Mouse (Mus musculus) T-helper 1 cell (primary cell): ENCODE measurements around the gene Lsp1.

Source experiments
- in situ Hi-C: fragments of 300-600 bp; cut with MboI, MseI; formaldehyde crosslinking; loops from one replicate; pipeline ENCODE4 v1.15.1; 2025; ENCODE audit warnings: high pct_unique_total_duplicates

The Lsp1 gene

DNA sequence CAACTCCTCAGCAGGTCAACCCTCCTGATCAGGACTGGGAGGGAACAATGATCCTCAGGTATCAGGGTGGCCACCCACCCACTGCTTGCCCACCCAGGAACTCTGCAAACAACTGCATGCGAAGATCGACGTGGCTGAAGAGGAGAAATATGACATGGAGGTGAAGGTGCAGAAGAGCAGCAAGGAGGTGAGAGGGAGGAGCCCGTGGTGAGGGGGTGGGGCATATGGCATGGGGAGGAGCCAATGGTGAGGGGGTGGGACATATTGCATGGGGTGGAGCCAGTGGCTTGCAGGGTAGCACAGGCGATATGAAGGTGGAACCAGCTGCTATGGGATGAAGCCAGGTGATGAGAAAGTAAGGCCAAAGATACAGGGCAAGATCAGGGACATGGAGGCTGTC, 17.1 kb upstream of the Lsp1 start:
- in situ Hi-C loops = loop anchor here (5.0 kb wide), 1 partner anchor 54 kb away; the partner anchor contains the start of gene Tnnt3

GRCm38 (mm10) chr7:142444171-142444570, 16.4 kb upstream of the Lsp1 start:
- in situ Hi-C loops = loop anchor here (5.0 kb wide), 1 partner anchor 53 kb away; the partner anchor contains the start of gene Tnnt3

DNA sequence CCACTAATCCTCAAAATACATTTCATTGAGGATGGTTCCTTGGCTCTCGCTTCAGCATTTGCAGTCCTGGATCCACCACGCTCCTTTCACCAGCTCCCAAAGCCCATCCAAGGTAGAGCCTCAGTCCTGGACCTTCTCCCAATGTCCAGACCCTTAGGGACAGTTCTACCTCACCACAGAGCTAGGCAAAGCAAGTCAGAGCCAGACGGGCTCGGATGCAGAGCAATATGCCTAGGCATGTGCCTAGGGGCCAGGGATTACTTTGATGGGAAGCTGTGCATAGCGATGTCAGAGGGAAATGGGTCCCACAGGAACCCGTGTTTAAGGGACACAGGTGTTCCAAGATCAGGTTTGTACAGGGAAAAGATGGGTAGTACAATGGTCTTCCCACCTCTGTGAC, 15.3 kb upstream of the Lsp1 start:
- in situ Hi-C loops = loop anchor here (5.0 kb wide), 1 partner anchor 48 kb away; no protein-coding TSS in a partner anchor

- in situ Hi-C loops = loop anchor here (5.0 kb wide), 1 partner anchor 49 kb away; no protein-coding TSS in a partner anchor
Measured at GRCm38 (mm10) chr7:142446264-142446663, 14.3 kb upstream of the Lsp1 start.

DNA sequence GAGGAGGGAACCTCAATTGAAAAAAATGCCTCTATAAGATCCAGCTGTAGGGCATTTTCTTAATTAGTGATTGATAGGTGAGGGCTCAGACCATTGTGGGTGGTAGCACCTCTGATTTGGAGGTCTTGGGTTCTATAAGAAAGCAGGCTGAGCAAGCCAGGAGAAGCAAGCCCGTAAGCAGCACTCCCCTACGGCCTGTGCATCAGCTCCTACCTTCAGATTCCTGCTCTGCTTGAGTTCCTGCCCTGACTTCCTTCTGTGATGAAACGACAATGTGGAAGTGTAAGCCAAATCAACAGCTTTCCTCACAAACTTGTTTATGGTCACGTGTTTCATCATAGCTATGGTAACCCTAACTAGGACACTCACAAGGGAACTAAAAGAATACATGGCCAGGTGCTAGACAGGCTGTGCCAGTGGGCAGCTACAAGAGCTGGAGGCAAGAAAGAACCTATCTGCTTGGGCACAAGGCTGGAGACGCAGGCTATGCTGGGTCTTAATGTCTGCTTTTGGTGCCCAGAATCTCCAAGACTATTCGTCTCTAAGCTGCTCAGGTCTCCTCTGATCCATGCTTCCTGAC, 11.5 kb upstream of the Lsp1 start:
- in situ Hi-C loops = loop anchor here (5.0 kb wide), 1 partner anchor 52 kb away; no protein-coding TSS in a partner anchor

DNA sequence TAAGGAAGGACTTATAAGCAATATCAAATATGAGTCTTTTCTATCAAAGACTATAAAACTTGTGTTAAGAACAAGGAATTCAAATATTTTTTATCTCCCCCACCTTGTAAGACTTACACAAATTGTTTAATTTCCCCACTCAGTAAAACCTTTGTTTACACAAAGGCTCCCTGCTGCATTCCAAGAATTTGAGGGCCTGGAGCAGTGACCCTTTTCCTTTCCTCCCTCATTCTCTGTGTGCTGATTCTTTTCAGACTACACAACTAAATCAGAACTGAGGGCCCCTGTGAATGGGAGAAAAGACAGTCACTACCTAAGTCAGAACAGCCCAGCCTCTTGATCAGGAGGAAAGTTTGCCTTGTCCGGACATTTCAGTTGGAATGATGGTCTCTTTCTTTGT, 5.9 kb upstream of the Lsp1 start:
- in situ Hi-C loops = no loop called here

DNA sequence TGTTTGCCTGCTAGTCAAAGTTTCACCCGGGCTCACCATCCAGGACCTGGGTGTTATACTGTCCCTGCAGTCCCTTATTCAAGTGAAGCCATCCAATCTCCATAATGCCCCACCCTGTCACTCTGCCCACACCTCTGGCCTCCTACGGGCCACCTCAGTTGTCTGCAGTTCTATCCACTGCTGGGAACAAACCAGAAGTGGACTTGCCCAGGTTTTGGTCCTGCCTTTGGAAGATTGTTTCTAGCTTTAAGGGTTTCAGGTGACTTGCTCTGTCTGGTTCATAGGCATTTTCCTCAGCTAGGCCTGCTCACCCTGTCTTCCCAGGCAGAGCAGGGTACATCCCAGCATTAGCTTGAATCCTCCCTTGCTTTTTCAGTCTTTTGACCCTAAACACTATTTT, 5.4 kb upstream of the Lsp1 start:
- in situ Hi-C loops = no loop called here

- in situ Hi-C loops = no loop called here
Measured at GRCm38 (mm10) chr7:142456806-142457205, 3.8 kb upstream of the Lsp1 start.

GRCm38 (mm10) chr7:142457227-142457811, 3.3 kb upstream of the Lsp1 start:
- in situ Hi-C loops = no loop called here

- in situ Hi-C loops = no loop called here
Measured at GRCm38 (mm10) chr7:142458026-142458425, 2.6 kb upstream of the Lsp1 start.

DNA sequence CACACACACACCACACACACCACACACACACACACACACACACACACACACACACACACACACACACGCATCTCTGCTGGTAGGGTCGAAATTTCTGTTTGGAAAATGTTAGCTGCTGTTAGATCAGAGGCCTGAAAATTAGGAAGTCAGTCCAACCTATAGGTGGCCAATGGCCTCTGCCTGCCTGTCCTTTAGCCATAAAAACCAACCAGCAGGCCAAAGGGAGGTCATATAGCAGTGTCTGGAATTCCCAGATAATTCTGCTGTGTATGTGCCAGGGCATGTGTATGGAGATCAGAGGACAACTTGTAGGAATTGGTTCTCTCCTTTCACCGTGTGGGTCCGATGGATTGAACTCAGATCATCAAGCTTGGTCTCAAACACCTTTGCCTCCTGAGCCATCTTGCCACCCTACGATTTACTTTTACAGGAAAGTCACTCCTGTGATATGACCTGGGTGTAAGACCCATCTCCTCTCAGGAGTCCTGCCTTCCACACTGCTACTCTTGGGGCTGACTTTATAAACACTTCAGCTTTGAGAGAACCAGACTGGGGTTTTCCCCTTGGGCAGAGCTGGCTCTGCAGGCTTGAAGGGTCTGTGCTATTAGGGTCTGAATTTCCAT, 1.8 kb upstream of the Lsp1 start:
- in situ Hi-C loops = no loop called here

DNA sequence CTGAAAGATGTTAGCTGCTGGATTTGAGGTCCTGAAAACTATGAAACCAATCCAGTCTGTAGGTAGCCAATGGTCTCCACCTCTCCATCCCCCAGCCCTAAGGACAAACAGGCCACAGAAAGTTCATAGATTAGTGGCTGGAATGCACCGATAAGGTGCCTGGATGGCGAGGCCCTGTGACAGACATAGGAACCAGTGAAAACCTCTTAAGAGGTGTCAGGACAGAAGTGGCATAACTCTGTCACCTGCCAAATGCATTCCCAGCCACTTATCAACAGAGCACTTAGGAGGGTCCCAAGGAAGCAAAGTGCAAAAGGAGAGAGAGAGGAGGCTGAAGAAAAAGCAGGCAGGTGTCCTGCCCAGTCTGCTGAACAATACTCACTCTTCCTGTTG, 1.3 kb upstream of the Lsp1 start:
- in situ Hi-C loops = no loop called here

- in situ Hi-C loops = no loop called here
Measured at GRCm38 (mm10) chr7:142461446-142461845, 837 bp downstream of the Lsp1 start.

DNA sequence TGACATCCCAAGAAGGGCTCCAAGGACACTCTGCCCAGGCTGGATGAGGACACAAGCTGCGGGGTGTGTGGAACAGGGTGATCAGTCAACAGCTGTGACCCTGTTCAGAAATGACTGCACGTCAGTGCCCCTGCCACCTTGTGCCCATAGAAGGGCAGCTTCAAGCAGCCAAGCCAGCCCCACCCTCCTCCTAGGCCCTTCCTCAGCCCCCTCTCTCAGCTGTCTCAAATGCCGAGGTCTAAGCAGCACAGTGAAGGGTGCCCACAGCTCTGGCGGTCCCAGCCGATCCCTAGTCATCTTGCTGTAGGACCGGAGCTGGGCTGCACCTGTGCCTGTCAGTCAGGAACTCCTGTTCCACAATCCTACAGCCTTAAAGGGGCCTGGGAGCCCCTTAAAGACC, 1.6 kb downstream of the Lsp1 start:
- in situ Hi-C loops = no loop called here

DNA sequence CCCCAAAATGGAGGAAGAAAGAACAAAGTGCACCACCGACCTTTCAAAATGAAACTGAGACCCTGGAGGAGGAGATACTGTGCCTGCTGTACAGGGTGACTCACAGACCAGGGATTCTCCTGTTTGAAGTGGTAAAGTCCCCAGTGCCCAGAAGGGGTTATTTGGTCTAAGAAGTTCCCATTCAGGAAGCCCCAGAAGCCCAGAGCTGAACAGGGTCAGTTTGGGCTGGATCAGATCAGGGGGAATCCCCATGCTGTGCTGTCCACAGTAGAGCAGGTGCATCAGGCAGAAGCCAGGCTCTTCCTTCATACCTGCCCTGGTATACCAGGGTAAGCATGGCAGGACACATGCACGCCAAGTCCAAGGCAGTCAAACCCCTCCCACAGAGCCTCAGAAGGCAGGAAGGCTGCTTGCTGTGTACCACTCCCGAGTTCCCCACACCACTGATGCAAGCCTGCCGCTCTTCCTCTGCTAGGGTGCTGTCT, 2.0 kb downstream of the Lsp1 start:
- in situ Hi-C loops = no loop called here

DNA sequence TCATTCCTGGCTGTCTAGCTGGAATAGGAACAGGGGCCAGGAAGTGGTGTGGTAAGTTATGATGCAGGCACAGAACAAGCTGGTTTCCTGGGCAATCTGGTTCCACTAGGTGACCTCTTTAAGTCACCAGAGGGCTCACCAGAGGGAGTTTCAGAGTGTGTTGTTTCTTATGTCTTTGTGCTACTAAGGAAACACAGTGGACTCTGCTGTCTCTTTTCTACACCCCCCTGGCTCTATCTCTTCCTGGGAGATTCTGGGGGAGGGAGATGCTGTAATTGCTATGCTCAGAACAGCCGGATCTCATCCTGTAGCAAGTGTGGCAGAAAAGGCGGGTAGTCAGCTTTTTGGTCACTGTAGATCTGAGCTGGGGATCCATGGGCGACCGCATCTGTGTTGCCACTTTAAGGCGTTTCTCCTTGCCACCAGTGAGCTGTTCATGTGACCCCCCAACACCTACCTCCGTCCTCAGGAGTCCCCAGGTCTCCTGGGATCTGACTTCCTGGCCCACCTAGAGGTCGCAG, 9.6 kb downstream of the Lsp1 start:
- in situ Hi-C loops = no loop called here

DNA sequence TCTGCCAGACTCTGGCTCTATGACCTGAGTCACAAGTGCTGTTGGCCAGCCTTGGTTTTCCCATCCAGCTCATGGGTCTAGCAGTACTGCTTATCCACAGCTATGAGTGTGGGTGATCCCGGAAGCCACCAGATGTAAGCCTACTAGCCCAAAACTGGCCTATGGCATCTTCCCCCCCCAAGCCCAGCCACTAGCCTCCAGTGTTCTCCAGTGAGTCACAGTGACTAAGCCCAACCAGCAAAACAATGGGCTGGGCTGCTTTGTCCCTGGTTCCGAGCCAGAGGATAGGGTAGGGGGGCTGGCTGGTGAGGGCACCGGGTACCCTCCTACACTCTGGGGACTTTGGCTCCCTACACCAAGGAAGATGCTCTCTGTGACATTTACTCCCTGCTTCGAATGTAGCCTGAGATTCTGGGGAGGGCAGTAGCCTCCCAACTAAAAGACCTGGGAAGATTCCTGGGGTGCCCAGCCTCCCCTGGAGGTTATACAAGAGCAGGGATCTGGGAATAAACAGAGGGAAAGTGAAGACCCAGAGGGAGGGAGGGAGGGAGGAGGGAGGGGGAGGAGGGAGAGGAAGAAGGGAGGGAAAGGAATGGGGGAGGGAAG, 10.3 kb downstream of the Lsp1 start:
- in situ Hi-C loops = no loop called here

DNA sequence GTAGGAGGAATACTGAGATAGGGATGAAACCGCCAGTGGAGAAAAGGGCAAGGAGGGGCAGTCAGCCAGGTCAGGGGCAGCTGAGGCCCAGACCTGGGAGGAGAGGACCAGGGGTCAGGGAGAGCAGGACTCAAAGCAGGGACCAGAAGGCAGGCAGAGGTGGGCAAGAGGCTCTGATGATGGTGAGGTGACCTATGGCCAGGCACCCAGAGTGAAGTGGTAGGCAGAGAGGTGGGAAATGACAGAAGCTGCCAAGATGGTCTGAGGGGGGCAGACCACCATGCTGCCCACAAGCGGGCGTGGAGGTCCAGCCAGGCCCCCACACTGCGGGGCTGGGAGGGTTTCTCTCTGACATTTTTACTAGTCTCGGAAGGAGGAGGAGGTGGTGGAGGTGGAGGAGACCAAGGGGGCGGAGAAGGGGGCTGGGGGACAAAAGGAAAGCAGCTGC, 10.8 kb downstream of the Lsp1 start:
- in situ Hi-C loops = no loop called here

- in situ Hi-C loops = no loop called here
Measured at GRCm38 (mm10) chr7:142471884-142472570, 11.4 kb downstream of the Lsp1 start.

- in situ Hi-C loops = no loop called here
Measured at GRCm38 (mm10) chr7:142472936-142473335, 12.3 kb downstream of the Lsp1 start.

DNA sequence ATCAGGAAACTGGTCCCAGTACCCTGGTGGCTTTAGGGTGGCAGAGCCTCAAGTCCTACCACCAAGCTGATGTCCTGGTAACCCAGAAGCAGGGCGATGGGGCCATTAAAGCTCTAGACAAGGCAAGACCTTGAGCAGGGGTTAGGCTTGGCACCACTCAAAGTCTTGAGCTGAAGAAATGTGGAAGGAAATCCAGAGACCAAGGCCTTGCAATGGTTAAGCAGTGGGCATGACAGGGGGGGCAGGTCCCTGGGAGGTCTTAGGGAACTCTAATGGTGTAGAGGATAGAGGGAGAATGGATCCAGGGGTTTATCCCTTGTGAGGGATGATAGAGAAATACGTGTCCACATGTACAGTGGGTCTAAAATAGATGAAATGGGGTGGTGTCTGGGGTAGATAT, 12.9 kb downstream of the Lsp1 start:
- in situ Hi-C loops = no loop called here

DNA sequence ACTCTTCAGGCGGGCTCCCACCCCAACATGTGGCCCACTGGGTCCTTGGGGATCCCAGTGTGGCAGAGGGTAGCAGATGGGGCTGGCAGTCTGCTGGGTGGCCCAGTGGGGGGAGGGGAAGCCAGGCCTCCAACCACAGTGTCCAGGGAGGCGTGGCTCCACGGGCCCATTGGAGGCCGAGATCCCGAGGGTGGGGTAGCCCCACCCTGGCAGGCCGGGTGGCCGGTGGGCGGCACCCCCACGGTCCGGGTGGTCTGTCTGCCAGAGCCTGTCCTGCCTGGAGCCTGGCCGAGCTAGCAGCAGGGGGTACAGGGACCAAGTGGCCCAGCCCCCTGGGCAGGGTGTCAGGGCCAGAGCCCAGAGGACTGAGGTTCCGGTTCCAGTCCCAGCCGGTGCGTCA, 14.2 kb downstream of the Lsp1 start:
- in situ Hi-C loops = no loop called here
